Mouse (Mus musculus) G1E (cell line): ENCODE measurements around the gene Tab2.

Experiments used
- CTCF ChIP-seq: IDR thresholded peaks from 2 replicates; pipeline ENCODE4 v1.5.1; 2012; ENCODE audit warnings: low read depth, low read length, inconsistent platforms, mixed read lengths
- GATA1 ChIP-seq: IDR thresholded peaks from 2 replicates; pipeline ENCODE4 v1.6.1; 2012; ENCODE audit warnings: borderline replicate concordance, low read length, inconsistent platforms, mixed read lengths
- TAL1 ChIP-seq: conservative IDR thresholded peaks from 2 replicates; pipeline ENCODE4 v1.6.1; 2012; ENCODE audit warnings: low read depth, low read length, inconsistent platforms, mixed read lengths

DNA sequence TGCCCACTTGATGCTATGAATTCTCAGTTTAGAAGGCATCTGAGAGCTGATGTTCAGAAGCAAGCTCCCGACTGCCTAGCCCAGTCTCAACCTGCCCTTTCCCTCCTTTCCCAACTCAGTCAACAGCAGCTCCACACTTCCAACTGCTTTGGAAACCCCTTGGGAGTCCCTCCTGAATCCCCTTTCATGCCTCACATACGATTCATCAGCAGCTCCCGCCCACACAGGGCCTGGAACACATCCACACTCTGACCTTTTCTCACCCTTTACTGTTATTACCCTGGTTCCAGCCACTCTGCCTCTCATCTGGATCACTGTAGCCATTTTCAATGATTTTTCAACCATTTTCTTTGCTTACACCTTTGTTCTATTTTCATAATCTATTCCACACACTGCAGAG is 13.0 kb downstream of the Tab2 start:
- TF ChIP-seq GATA1, result no peak
- no peak for TF ChIP-seq CTCF
- no peak for TF ChIP-seq TAL1
